Mouse (Mus musculus) olfactory bulb, adult 2 months (tissue): ENCODE results near the gene Alkbh6.

Source experiments
- CTCF ChIP-seq: fragments of 200-500 bp; IDR thresholded peaks from 2 replicates; pipeline ENCODE4 v1.5.1; 2012; ENCODE audit warnings: low read depth, mild to moderate bottlenecking, low read length, moderate library complexity; ENCODE audit not compliant: insufficient read depth
- POLR2A ChIP-seq: fragments of 200-500 bp; IDR thresholded peaks from 2 replicates; pipeline ENCODE4 v1.6.1; 2012; ENCODE audit warnings: mild to moderate bottlenecking, low read depth, low read length, moderate library complexity; ENCODE audit not compliant: insufficient read depth

DNA sequence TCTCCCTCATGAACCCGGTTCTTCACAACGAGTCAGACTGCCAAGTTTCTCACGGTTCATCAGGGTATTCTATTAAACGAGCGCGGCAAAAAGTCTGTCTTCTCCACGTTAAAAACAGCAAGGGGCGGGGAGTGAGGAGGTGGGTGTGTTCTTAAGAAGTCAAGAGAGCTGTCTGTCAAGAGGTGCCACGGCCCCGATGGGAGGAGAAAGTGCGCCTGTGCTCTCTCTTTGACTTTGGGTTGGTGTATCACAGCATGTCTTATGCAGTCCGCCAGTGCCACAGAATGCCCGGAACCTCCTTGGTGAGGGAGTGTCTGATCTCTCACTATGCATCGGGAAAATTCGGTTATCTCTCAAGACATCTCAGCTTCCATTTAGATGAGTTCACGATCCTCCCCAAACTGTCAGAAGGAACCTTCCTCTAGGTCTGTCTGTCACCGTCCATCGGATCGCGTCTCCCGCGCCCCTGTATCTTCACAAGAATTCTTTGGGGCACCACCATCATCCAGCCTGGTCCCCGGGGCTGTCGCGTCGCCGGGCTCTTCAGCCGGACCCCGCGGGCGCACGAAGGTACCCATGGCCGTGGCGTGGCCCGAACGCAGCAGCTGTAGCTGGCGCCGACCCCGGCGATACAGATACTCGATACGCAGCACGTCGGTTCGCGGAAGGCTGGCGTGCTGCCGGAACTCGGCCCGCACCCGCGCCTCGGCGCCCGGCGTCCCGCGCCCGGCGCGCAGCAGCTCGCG lies 13.2 kb downstream of the Alkbh6 start, which contains the start of gene E130208F15Rik:
- TF ChIP-seq CTCF, result no peak
- TF ChIP-seq POLR2A, result no peak
